Mouse (Mus musculus) monocyte, adult 5-6 weeks (primary cell): ENCODE measurements around the gene Gm15056. TPM values are rescaled to one million over a fixed set of nuclear protein-coding genes. Genes with fewer than 3 reads are reported as not detected.

Experiments
- ATAC-seq: fragments of 153-309, 156-312 bp; replicated peaks from 2 replicates; pipeline ENCODE4 v1.8.0; 2017; ENCODE audit warnings: mild to moderate bottlenecking; ENCODE audit not compliant: low TSS enrichment, insufficient number of reproducible peaks, severe bottlenecking, poor library complexity, low FRiP score
- total RNA-seq: library from RNA; stranded (forward); fragments of 200-1000, 200-491, 200-594 nt; gene quantifications from 3 replicates; pipeline ENCODE4 v1.2.3, GENCODE M21; 2017

Gm15056 gene
- total RNA-seq = not detected in 3 replicates

DNA sequence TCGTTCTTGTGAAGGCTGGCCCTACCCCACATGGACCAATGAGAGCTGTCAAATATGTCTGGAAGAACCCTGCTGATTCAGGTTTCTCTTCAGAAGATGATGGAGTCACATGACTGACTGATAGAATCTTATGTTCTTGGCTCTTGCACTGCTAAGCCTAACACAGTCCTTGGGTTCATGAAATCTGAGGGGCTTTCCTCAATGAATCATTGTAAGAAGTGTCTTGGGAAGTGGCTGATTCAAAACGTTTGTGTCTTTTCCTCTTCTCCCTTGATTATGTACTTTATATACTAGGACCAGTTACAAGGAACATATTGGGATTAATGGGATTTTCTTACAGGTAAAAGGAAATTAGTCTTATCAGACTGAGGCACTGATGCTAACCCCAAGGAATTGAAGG, at the start of gene Gm15056:
Gene Gm15056 (minus strand): TSS at position 101 of the 400 bp plus-strand sequence.
- no peak for ATAC-seq

DNA sequence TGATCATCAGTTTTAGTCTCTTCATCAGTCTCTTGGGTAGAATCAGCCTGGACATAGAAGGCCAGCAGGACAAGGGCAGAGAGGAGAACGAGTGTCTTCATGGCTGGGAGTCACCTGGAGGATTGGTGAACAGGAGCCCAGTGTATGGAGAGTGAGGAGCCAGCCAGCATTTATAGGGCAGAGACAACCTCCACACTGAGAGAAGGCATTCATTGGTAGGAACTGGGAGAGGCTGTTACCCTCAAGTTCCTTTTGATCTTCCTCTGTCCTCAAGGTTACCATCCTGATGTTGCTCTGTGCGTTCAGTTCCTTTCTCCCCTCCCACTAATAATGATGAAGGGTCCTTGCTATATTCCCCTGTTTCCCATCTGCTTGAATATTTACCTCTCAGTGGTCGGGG, 42.2 kb upstream of the Gm15056 start, which contains the start of gene AY761185:
Gene AY761185 (minus strand): TSS at position 101 of the 400 bp plus-strand sequence.
- ATAC-seq = no peak

DNA sequence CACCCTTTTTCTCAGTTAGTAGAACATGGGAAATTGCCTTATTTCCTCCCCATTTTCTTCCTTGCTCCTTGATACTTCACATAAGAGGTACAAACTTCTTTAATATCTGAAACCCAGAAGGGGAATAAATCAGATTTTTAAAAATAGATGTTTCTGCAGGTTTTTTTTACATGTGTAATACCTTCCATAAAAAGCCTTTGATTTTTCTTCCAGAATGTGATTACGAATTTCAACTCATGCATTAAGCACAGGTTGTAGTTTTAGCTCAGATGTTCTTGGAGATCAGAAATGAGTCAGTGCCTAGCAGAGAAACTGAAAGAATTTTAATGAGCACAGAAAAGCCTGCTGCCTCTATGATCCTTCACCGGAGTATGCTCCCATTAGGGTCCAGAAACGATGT, 19.5 kb upstream of the Gm15056 start, which contains the start of gene Gm6040:
Gene Gm6040 (minus strand): TSS at position 101 of the 400 bp plus-strand sequence.
- no peak for ATAC-seq

DNA sequence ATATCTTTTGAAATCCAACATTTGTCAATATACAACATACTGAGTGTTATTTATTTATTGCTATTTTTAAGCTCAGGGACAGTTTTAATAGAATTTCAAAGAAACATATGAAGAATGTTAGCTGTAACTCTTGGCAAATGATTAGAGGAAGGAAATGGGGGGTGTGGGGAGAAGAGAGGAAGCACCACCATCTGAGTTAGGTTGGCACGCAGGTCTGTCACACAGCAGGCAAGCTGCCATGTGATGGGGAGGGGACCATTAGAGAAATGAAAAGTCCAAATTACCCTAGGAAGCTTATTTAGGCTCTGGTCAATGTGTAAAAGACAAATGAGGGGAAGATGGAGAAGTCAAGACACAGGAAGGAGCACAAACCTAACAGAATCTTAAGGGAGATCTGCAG, 9.9 kb upstream of the Gm15056 start:
- ATAC-seq = no peak

DNA sequence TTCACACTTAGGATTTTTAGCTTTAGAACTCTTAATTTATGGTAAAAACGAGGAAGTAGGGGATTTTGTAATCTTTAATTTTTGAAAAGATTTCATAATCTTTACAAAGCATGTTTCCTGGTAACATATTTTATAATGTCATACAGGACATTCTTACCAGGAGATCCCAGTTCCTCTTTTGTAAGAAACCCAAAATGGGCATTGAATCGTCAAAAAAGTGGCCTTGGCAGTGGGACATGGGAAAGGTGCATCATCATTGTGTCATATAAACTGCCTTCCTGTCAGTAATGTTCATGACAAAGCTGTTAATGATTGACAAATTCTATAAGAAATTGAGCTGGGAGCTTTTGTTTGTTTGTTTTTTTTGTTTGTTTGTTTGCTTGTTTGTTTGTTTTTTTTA, 5.8 kb upstream of the Gm15056 start:
- ATAC-seq = no peak

DNA sequence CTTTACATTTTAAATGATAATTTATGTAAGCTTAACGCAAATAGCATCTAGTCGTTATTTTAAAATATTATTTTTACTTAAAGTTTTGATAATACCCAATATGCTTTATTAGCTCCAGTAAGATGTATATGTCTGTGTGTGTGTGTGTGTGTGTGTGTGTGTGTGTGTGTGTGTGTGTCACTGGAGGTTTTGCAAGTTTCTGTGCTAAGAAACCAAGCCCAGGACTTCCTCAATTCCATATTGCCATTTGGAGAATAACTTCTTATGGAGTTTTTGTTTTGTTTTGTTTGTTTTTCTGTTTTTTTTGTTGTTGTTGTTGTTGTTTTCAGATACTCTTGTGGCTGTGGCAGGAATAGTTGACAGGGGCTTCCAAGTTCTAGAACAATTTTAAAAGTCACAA, 4.7 kb upstream of the Gm15056 start:
- ATAC-seq = no peak

DNA sequence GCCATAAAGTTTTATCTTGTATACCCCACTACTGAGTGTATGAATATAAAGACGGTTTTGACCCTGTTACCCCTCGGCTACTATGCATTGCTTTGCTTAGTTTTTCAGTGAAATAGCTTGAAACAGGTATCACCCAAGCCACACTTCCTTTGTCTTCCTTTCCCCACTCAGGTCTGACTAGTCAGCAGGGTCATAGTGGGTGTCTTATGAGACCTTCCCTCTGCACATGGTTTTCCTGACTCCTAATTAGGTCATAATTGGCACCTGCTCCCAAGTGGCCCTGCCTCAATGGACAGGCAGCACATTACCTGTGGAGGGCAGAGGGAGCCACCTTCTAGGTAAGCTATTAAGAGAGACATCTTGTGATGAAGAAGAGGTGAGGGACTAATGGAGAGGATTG, 10.1 kb downstream of the Gm15056 start, which contains the start of gene Defb33:
Gene Defb33 (plus strand): TSS at position 301 of the 400 bp plus-strand sequence.
- ATAC-seq = no peak

DNA sequence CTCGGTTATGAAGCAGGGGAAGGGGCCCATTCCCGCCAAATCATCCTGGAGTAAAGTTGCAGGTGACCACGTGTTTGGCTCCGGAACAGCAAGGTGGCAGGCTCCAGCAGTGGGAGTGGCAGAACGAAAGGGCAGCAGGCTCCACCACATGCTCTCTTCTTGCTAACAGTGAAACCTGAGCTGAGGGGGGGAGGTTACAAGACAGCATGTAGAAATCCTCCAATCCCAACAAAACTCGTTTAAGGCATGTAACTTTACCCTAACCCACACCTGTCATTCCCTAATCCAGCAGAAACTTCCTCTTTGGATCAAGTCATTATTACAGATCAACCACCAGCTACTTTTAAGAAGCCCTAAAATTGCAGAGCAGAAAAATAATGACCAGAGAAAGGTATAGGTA, 27.8 kb downstream of the Gm15056 start:
- ATAC-seq = no peak

Other genes starting within 250 kb of the Gm15056 start
- not detected in 3 replicates for gene Defb33, start 10.0 kb downstream of the Gm15056 start, total RNA-seq
- not detected in 3 replicates for gene Gm6040, start 19.4 kb upstream of the Gm15056 start, total RNA-seq
- not detected in 3 replicates for gene AY761185, start 42.1 kb upstream of the Gm15056 start, total RNA-seq
- not detected in 3 replicates for gene Defa21, start 122.9 kb upstream of the Gm15056 start, total RNA-seq
- not detected in 3 replicates for gene Defa23, start 152.4 kb upstream of the Gm15056 start, total RNA-seq
- not detected in 3 replicates for gene Defa35, start 162.4 kb upstream of the Gm15056 start, total RNA-seq
- not detected in 3 replicates for gene Defa25, start 181.8 kb upstream of the Gm15056 start, total RNA-seq
- not detected in 3 replicates for gene Gm14851, start 193.4 kb upstream of the Gm15056 start, total RNA-seq
- gene Defa30, start 232.0 kb upstream of the Gm15056 start, total RNA-seq = not detected in 3 replicates